8 mouse cellular contexts compared by ENCODE assay signal in the genomic region with DNA sequence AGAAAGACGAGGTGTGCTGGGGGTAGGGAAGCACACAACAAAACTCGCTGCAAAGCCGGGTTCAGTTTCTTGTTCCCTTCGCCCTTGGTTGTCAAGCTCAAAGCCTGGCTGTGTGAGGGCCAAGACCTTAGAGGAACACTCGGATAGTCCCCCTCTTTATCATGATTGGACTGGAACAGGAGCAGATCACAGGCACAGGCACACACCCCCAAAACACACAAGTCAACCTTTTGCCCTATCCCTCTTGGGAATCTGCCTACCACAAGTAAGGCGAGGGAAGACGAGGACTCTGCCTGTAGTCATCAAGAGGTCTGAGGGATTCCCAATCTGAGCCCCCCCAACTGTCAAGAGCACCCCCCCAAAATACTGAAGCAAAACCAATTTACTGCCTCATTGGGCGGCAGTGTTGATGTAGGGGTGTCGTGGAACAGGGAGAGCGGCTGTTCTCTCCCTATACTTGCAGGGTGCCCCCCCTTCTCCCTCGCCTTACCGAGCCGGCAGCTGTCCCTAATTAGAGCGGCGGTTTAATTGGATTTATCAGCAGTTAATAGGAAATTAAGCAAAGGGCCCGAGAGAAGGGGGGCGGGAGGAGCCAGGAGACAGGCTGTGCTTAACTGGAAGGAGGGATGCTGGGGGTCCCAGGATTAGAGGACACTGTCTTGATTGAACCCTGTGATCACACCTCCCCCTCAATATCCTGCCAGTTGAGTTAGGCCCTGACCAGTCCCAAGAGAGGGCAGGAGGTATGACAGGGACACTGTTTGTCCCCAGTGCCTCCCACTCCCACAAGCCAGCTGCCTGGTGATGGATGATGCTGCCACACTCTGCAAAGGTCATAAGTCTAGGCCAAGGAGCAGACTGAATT. TPM values are rescaled to one million over a fixed set of nuclear protein-coding genes. Genes with fewer than 3 reads are reported as not detected.
DNase-seq lines count a peak whose midpoint lies in the region; ATAC-seq lines count a peak whose summit lies in the region.

No protein-coding gene starts in this region.

- H3K4me2 ChIP-seq in heart, embryonic 15.5 days = peak overlapping the region; percentile 86
- peak overlapping the region; percentile 95 for H3K4me2 ChIP-seq in forebrain, embryonic 15.5 days (replicated peaks)
- peak overlapping the region; percentile 82 for H3K4me2 ChIP-seq in midbrain, embryonic 13.5 days (replicated peaks)

- H3K4me3 ChIP-seq in heart, embryonic 15.5 days = peak overlapping the region; percentile 49
- H3K4me3 ChIP-seq in forebrain, embryonic 15.5 days = peak overlapping the region; percentile 43
- H3K4me3 ChIP-seq in midbrain, embryonic 13.5 days (replicated peaks) = peak overlapping the region; percentile 45

- peaks cover 80% of the 10 kb centered on the region for H3K27me3 ChIP-seq in heart, embryonic 15.5 days
- 0 out of 2 replicates have a peak, but pooled peaks cover 9% of the 10 kb centered on the region for H3K27me3 ChIP-seq in forebrain, embryonic 15.5 days
- peaks cover 29% of the 10 kb centered on the region for H3K27me3 ChIP-seq in midbrain, embryonic 13.5 days

- DNase-seq in heart, postnatal 4 days = no peak
- peak; percentile 25 for DNase-seq in ZHBTc4 (ENCODE audit: low read depth, low spot score)
- DNase-seq in c-Kit-positive CD71-positive TER-119-positive erythroid progenitor cells, embryonic 14.5 days (ENCODE audit: low spot score) = no peak
- DNase-seq in thymus, postnatal 25 days = no peak
- no peak for DNase-seq in thymus, postnatal 14 days

- H3K27ac ChIP-seq in heart, embryonic 15.5 days = no peak overlapping the region
- peak overlapping the region; percentile 99 for H3K27ac ChIP-seq in forebrain, embryonic 15.5 days (replicated peaks)
- H3K27ac ChIP-seq in midbrain, embryonic 13.5 days = peak overlapping the region; percentile 97

- ATAC-seq in heart, embryonic 15.5 days (replicated peaks; ENCODE audit: insufficient number of reproducible peaks, insufficient read depth, low FRiP score, low read depth) = no peak
- peak; percentile 33 for ATAC-seq in forebrain, embryonic 15.5 days (replicated peaks)
- ATAC-seq in midbrain, embryonic 13.5 days = no peak

- no peaks in the 10 kb centered on the region for H3K9me3 ChIP-seq in heart, embryonic 15.5 days (replicated peaks)
- H3K9me3 ChIP-seq in forebrain, embryonic 15.5 days = no peaks in the 10 kb centered on the region
- H3K9me3 ChIP-seq in midbrain, embryonic 13.5 days = no peaks in the 10 kb centered on the region

- no peak overlapping the region for H3K9ac ChIP-seq in heart, embryonic 15.5 days
- H3K9ac ChIP-seq in forebrain, embryonic 15.5 days (replicated peaks) = peak overlapping the region; percentile 37
- H3K9ac ChIP-seq in midbrain, embryonic 13.5 days (replicated peaks) = peak overlapping the region; percentile 70

- WGBS in heart, embryonic 15.5 days = 19% methylated on average over 17 of the region's 17 CpGs
- WGBS in forebrain, embryonic 15.5 days = 2% methylated on average over 17 of the region's 17 CpGs
- 5% methylated on average over 17 of the region's 17 CpGs for WGBS in midbrain, embryonic 13.5 days

- 0 out of 2 replicates have a peak, but pooled peaks cover 6% of the 10 kb centered on the region for H3K36me3 ChIP-seq in heart, embryonic 15.5 days
- no peaks in the 10 kb centered on the region for H3K36me3 ChIP-seq in forebrain, embryonic 15.5 days
- H3K36me3 ChIP-seq in midbrain, embryonic 13.5 days = peaks cover 7% of the 10 kb centered on the region

- peaks cover 61% of the 10 kb centered on the region for H3K4me1 ChIP-seq in heart, embryonic 15.5 days (replicated peaks)
- peaks cover 65% of the 10 kb centered on the region for H3K4me1 ChIP-seq in forebrain, embryonic 15.5 days
- H3K4me1 ChIP-seq in midbrain, embryonic 13.5 days (replicated peaks) = peaks cover 74% of the 10 kb centered on the region

RNA-seq across cellular contexts. Expression of a gene that starts 4.7 kb away (rescaled TPM):
- polyA plus RNA-seq in heart, embryonic 15.5 days (2015; fragmentation: Nextera tagmentation; extraction: Ambion mirVana) = 49.7 and 53.6 TPM in 2 replicates
- 10 to 100 TPM; 34.2 to 34.9 TPM for total RNA-seq in heart, postnatal 4 days (2021)
- polyA plus RNA-seq in forebrain, embryonic 15.5 days (2015; fragmentation: Nextera tagmentation; extraction: Ambion mirVana) = 17.1 and 18.0 TPM in 2 replicates
- 11.5 and 13.8 TPM in 2 replicates for polyA plus RNA-seq in midbrain, embryonic 13.5 days (2015; fragmentation: Nextera tagmentation; extraction: Ambion mirVana)

RNA-seq across cellular contexts. Expression of a gene that starts 8.6 kb away (rescaled TPM):
- 0.62 and 1.1 TPM in 2 replicates for polyA plus RNA-seq in heart, embryonic 15.5 days (2015; fragmentation: Nextera tagmentation; extraction: Ambion mirVana)
- 1 to 10 TPM; 1.8 to 1.9 TPM for total RNA-seq in heart, postnatal 4 days (2021)
- polyA plus RNA-seq in forebrain, embryonic 15.5 days (2015; fragmentation: Nextera tagmentation; extraction: Ambion mirVana) = 1.5 and 1.6 TPM in 2 replicates
- 1.6 and 2.3 TPM in 2 replicates for polyA plus RNA-seq in midbrain, embryonic 13.5 days (2015; fragmentation: Nextera tagmentation; extraction: Ambion mirVana)

RNA-seq across cellular contexts. Expression of a gene that starts 12.2 kb away (rescaled TPM):
- polyA plus RNA-seq in heart, embryonic 15.5 days (2015; fragmentation: Nextera tagmentation; extraction: Ambion mirVana) = 89.8 and 106 TPM in 2 replicates
- 10 to 100 TPM; 43.7 to 45.1 TPM for total RNA-seq in heart, postnatal 4 days (2021)
- 75.2 and 78.5 TPM in 2 replicates for polyA plus RNA-seq in forebrain, embryonic 15.5 days (2015; fragmentation: Nextera tagmentation; extraction: Ambion mirVana)
- 54.3 and 56.2 TPM in 2 replicates for polyA plus RNA-seq in midbrain, embryonic 13.5 days (2015; fragmentation: Nextera tagmentation; extraction: Ambion mirVana)

RNA-seq across cellular contexts. Expression of a gene that starts 24.3 kb away (rescaled TPM):
- polyA plus RNA-seq in heart, embryonic 15.5 days (2015; fragmentation: Nextera tagmentation; extraction: Ambion mirVana) = 1.2 and 2.9 TPM in 2 replicates
- under 1 TPM; 0.83 to 0.97 TPM for total RNA-seq in heart, postnatal 4 days (2021)
- polyA plus RNA-seq in forebrain, embryonic 15.5 days (2015; fragmentation: Nextera tagmentation; extraction: Ambion mirVana) = 38.9 and 40.2 TPM in 2 replicates
- polyA plus RNA-seq in midbrain, embryonic 13.5 days (2015; fragmentation: Nextera tagmentation; extraction: Ambion mirVana) = 78.8 and 83.9 TPM in 2 replicates
